Mouse (Mus musculus) regulatory T cell (primary cell): ENCODE measurements around the gene Plekhg6.

Experiments used
- in situ Hi-C: fragments of 300-600 bp; cut with MboI, MseI; formaldehyde crosslinking; loops from one replicate; pipeline ENCODE4 v1.15.1; 2025; ENCODE audit warnings: high pct_unique_total_duplicates

Plekhg6 gene

DNA sequence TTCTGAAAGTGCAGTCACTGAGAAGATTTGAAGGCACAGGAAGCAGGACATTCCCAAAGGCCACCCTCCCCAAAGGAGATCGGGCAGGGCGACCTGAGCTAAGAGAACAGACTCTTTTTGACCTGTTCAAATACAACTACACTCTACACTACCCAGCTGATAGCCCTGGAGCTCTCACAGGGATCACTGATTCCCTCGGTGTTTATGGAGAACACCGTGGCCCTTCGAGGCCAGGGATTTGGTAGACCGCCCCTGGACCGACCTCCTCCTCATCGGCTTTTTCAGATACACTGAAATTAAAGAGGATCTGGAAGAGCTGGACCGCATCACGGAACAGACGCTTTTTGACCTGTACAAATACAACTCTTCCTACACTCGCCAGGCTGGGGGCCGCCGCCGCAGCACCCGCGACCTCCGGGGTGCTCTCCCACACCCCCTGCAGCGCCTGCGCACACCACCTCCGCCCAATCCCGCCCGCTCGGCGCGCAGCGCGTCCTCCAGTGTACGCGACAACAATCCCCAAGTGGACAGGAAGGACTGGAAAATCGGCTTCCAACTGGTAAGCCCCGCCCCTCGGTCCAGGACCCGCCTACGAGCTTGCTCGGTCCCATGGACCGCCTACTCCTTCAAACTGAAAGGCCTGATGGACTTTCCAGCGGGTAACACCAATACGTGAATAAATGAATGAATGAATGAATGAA lies 49.8 kb downstream of the Plekhg6 start:
- in situ Hi-C loops, result no loop called here

DNA sequence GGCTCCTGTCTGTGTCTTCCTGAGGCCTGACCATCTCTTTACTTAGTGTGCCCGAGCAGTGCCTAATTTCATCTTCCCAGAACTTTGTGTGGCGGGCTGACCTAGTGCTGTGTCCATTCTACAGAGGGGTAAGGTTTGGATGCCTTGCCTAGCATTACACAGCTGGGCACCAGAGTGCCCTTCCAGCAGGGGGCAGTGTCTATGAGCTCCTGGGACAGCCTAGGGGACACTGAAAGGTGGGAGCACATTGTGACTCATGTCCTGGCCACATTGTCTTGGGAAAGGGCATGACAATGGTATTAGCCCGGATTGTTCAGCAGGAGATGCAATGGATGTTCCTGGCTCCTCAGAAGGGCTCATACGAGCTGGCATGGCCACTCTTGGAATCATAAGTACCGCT lies 52.4 kb downstream of the Plekhg6 start:
- in situ Hi-C loops, result no loop called here

GRCm38 (mm10) chr6:125325337-125325736 lies 55.3 kb downstream of the Plekhg6 start:
- in situ Hi-C loops, result no loop called here

DNA sequence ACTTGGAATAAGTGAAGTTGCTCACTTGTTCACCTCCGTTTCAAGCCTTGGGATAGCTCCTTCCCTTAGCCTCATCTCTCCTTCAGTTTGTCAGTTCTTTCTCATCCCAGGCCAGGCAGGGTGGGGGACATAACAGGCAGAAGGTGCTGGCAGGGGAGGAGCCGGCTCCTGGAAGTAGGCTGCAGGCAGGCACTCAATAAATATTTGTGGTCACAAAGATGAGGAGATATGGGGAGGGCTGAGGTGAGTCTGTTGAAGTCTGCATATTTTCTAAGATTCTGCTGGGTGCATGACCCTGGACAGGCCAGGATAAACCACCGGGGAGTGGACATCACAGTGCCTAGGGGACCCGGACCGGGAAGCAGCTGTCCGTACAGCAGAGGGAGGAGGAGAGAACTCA lies 57.0 kb downstream of the Plekhg6 start:
- in situ Hi-C loops, result no loop called here

- in situ Hi-C loops, result no loop called here
Observed at GRCm38 (mm10) chr6:125322794-125323193, 57.8 kb downstream of the Plekhg6 start.

DNA sequence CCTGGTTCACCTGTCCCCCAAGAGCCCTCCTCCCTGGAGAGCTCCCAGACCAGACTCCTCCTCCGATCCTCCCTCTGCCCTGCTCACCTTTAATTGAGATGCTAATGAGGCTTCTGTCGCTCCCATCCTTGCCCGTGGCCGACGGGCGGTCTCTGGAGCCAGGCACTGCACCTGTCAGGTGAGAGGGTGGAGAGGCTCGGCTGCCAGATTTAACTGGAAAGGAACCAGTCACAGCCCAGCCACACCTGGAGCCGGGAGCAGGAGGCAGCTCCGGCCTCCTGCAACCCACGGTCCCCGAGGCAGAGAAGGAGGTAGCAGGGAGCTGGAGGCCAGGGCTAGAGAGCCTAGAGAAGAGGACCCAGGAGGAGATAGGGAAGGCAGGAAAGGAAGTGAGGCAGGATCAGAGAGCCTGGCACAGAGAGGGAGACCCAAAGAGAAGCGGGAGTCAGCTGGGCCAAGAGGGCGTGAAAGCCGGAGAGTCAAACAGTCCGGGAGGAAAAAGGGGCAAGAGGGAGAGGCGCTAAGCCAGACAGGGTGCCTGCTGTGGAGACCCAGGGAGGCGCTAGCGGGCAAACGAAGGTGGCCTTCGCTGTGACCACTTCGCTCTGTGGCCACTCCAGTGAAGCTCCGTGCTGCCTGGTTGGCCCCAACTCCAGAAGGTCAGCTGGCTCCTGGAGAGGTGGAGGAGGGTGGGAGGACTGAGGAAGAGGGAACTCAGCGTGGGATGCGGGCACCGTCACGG lies 59.3 kb downstream of the Plekhg6 start:
- in situ Hi-C loops, result no loop called here

DNA sequence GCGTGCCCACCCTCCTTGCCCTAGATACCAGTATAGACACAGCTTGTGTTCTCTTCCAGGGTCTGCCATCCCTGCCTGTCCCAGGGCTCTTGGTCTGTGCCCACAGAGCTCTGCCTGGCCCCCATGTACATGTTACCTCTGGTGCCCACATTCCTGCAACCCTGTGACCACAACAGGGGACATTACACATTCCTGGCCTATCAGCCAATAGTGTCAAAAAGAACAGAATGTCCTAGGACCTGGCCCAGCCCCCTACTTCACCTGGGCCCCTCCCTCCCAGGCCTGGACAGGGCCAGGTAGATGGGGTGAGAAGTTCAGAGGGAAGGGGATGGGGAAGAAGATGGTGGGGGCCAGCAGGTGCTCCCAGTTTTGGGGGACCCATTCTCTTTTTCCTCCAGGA lies 60.3 kb downstream of the Plekhg6 start, which contains the start of gene Scnn1a:
Scnn1a (plus strand) TSS at position 337 of the 400 bp plus-strand sequence.
- in situ Hi-C loops, result no loop called here

DNA sequence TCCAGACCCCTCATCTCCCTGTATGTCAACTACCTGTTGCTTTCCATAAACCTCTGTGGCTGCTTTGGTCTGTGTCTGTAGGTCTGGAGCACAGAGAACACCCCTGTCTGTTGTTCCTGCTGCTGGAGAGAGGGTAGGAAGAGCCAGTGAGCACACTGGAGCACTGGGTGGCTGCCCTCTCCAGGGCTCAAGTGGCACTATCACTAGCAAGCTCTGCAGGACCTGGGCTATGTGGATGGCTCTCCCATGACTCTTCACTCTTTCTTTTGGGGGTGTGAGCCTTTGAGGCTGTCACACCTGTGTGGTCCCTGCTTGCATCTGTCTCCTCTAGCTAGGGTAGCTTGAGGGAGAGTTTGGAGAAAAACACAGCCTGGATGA lies 60.7 kb downstream of the Plekhg6 start:
- in situ Hi-C loops, result no loop called here

- in situ Hi-C loops, result no loop called here
Observed at GRCm38 (mm10) chr6:125318981-125319918, 61.3 kb downstream of the Plekhg6 start.

DNA sequence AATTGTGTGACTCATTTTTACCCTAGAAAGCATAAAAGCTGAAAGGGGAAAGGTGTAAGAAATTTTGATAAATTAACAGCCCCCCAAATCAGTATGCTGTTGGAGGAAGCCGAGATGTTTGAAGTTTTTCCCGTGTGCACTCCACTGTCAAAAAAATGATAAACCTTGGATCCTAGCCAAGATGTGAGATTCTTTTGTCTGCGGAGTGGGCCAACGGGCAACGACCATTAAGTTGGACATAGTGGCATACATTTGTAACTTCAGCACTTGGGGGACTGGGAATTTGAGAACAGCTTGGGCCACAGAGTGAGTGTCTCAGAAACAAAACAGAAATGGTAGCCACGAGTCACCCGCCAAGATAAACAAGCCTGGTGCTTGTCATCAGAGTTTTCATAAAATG lies 63.5 kb downstream of the Plekhg6 start:
- in situ Hi-C loops, result no loop called here

- in situ Hi-C loops, result no loop called here
Observed at GRCm38 (mm10) chr6:125314746-125315145, 65.8 kb downstream of the Plekhg6 start.

DNA sequence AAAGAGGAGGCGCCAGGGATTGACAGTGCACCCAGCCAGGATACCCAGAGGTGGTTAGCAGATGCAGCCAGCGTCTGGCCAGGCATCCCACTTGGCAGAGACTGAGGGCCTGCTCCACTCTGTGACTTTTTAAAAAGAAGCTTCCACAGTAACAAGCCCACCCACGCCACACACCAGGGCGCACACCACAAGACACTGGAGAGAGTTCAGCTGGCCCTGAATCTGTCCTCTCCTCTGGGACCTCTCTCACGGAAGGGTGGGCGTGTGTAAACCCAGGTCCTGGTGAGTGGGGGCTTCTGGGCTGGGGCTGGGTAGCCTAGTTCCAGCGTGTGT lies 66.4 kb downstream of the Plekhg6 start:
- in situ Hi-C loops, result no loop called here

GRCm38 (mm10) chr6:125313546-125314230 lies 66.9 kb downstream of the Plekhg6 start, which contains the start of gene Ltbr:
Gene Ltbr, minus strand, starts transcription at chr6:125313885.
- in situ Hi-C loops, result no loop called here
